Mouse (Mus musculus): Measurements from ENCODE around the gene Zfp219. TPM values are rescaled to one million over a fixed set of nuclear protein-coding genes. Genes with fewer than 3 reads are reported as not detected.
A peak's percentile ranks its signal among the peaks of the same experiment; 100 is the strongest.

The Zfp219 gene
- total RNA-seq, 2 experiments from 2014 or later = 37.6 to 41.2 TPM

DNA sequence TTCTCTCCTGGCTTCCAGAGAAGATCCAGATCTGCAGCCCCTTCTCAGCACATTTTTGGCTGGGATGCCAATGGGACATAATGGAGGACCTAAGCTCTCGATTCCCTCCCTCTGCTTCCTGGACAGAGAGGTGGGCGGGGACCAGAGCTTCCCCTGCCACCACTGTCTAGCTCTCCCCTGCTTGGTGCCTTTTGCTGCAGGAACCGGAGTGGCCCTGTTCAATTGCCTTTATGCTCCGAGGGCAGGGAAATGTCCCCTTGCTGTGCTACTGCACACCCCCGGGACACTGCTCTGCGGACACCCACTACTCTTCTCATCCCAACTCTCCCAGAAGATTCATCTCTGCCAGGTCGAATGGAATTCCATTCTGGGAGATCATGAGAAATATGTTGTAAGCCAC lies 15.4 kb downstream of the Zfp219 start:
- no peak for DNase-seq (ENCODE audit: low spot score in 2 of 2)

- DNase-seq (ENCODE audit: low spot score in 2 of 2) = peak; percentile 83 to 89
Observed at GRCm38 (mm10) chr14:52003981-52004495, 16.5 kb downstream of the Zfp219 start.

- DNase-seq (ENCODE audit: low spot score in 2 of 2) = no peak
Observed at GRCm38 (mm10) chr14:51997483-51997882, 23.1 kb downstream of the Zfp219 start.

DNA sequence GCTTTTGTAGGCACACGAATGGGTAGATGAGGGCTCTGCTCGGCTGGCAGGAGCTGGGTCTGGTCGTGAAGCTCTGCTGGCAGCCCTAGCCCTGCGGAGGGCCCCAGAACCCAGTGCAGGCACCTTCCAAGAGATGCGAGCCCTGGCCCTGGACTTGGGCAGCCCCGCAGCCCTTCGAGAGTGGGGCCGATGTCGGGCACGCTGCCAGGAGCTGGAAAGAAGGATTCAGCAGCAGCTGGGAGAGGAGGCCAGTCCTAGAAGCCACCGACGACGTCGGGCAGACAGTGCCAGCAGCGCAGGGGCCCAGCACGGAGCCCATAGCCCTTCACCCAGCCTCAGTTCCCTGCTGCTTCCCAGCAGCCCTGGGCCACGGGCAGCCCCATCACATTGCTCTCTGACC lies 23.7 kb downstream of the Zfp219 start:
- DNase-seq (ENCODE audit: low spot score in 2 of 2) = no peak

GRCm38 (mm10) chr14:51996231-51996841 lies 24.2 kb downstream of the Zfp219 start:
- no peak for DNase-seq (ENCODE audit: low spot score in 2 of 2)

GRCm38 (mm10) chr14:51995219-51995871 lies 25.2 kb downstream of the Zfp219 start:
- DNase-seq (ENCODE audit: low spot score in 2 of 2) = no peak

DNA sequence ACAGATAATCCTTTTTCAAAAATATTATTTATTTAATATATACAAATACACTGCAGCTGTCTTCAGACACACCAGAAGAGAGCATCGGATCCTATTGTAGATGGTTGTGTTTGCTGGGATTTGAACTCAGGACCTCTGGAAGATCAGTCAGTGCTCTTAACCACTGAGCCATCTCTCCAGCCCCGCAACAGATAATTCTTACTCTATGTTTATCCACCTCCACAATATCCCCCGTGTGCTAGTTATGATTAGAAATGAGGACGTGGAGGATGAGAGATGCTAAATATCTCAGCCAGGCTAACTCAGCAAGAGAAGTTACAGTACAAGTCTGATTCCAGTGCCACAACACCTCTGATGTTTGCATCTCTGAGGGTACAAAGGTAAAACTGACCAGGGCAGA lies 26.1 kb downstream of the Zfp219 start:
- DNase-seq (ENCODE audit: low spot score in 2 of 2) = no peak

GRCm38 (mm10) chr14:51989461-51989970 lies 31.0 kb downstream of the Zfp219 start:
- DNase-seq (ENCODE audit: low spot score in 2 of 2) = no peak

DNA sequence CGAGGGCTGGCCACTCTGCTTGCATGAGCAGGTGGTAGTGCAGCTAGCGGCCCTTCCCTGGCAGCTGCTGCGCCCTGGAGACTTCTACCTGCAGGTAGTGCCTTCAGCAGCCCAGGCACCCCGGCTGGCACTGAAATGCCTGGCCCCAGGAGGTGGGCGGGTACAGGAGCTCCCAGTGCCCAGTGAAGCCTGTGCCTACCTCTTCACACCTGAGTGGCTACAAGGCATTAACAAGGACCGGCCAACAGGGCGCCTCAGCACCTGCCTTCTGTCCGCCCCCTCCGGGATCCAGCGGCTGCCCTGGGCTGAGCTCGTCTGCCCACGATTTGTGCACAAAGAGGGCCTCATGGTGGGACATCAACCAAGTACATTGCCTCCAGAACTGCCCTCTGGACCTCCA lies 31.8 kb downstream of the Zfp219 start:
- no peak for DNase-seq (ENCODE audit: low spot score in 2 of 2)

DNA sequence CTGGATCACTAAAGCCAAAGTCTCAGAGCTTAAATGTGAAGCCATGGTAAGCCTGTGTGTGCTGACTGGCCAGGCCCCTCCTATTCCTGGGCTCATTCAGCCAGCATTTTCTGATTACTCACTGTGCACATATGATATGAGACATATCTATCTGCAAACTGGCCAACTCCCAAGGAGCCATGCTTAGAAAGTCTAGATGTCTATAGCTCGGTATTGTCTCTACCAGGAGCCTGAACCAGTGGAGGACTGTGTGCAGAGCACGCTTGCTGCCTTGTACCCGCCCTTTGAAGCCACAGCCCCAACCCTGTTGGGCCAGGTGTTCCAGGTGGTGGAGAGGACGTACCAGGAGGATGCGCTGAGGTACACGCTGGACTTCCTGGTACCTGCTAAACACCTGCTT lies 33.4 kb downstream of the Zfp219 start:
- no peak for DNase-seq (ENCODE audit: low spot score in 2 of 2)

DNA sequence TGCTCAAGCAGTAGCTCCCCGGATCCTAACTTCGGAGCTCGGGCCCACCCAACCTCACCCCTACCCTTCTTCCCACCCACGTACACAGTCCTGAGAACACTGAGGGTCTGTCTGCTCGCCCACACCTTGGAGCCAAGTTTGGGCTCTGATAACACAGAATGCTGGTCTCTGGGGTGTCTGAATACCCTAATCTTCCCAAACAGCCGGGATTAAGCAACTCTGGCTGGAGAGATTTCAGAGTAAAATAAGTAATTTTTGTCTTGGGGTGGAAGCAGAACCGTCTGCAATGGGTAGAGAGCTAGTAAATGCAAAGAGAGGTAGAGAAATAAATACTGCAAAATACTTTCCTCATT lies 34.4 kb downstream of the Zfp219 start:
- no peak for DNase-seq (ENCODE audit: low spot score in 2 of 2)

GRCm38 (mm10) chr14:51985301-51986152 lies 35.0 kb downstream of the Zfp219 start:
- peak; percentile 69 to 83 for DNase-seq (ENCODE audit: low spot score in 2 of 2)

GRCm38 (mm10) chr14:51984247-51985231 lies 36.0 kb downstream of the Zfp219 start, which contains the start of gene Arhgef40:
Gene Arhgef40 (plus strand): TSS chr14:51984719.
- peak; percentile 69 to 78 for DNase-seq (ENCODE audit: low spot score in 2 of 2)

DNA sequence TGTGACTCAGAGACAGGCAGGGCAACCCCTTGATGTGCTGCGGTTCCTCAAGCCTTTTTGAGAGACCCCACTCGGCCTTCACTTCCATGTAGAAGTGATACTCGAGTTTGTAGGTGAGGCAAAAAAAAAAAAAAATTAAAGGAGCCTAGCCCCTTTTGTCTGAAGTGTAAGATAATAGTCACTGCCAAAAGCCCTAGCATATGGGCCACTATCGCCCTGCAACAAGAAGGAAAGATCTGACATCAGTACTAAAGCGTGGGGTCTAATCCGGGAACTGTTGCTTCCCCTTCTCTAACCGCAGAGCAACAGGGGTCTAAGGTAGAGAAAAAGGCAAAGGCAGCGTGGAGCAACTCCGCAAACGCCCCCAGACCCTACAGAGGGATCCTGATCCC lies 36.7 kb downstream of the Zfp219 start:
- no peak for DNase-seq (ENCODE audit: low spot score in 2 of 2)

DNA sequence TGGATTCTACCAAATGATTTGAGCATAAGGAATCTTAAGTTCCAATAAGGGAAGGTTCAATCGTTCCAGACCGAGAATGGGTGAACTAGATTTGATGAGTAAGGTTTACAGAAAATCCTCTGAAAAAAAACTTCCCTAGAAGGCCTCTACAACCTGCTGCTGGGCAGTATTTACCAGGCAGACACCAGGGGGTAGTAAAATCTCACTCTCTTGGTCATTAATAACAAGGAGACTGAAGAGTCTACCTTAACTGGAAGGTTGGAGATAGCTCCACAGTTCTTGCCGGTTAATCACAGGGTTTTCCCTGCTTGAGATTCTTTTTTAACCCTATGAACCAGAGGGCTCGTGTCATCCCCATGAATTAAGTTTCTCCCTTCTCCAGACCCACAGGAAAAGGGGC lies 37.3 kb downstream of the Zfp219 start:
- no peak for DNase-seq (ENCODE audit: low spot score in 2 of 2)

- DNase-seq (ENCODE audit: low spot score in 2 of 2) = no peak
Observed at GRCm38 (mm10) chr14:51979252-51979651, 41.3 kb downstream of the Zfp219 start.

DNA sequence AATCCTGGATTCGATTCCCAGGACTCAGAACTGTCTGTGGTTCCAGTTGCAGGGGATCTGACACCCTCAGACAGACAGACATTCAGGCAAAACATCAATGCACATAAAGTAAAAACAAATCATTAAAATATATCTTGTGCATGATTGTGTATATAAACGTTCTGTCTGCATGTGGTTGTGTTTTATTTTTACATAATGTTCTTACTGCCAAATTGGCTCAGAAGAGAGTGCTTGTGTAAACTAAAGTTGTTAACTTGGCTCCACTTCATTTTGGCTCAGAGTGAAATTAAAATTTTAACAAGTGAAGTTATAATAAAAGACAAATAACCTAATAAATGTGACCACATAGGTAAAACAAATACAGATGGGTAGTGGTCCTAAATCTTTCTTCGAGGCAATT lies 53.1 kb downstream of the Zfp219 start:
- no peak for DNase-seq (ENCODE audit: low spot score in 2 of 2)

DNA sequence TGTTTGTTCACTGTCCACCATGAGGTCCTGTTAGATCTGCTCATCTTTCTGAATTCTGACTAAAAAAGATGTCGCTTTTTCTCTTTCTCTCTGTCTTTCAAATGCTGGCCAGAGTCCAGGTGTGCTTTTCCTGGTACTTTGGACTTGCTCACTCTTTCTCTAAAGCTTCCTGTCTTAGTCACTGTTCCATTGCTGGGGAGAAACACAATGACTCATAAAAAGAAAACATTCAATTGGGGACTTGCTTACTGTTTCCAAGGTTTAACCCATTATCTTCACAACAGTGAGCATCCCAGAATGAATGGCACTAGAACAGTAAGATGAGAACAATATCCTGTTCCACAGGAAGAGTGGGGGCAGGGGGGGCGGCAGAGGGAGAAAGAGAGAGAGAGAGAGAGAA lies 60.2 kb downstream of the Zfp219 start:
- DNase-seq (ENCODE audit: low spot score in 2 of 2) = no peak
